Mouse (Mus musculus): Measurements from ENCODE around the gene Nr1d1. TPM values are rescaled to one million over a fixed set of nuclear protein-coding genes. Genes with fewer than 3 reads are reported as not detected.
A peak's percentile ranks its signal among the peaks of the same experiment; 100 is the strongest.

The Nr1d1 gene
- total and polyA plus RNA-seq, 3 experiments, result 2.0 to 5.6 TPM; not detected in 1

- TF ChIP-seq MXI1 (IDR thresholded peaks at IDR 0.05; ENCODE audit: low read depth, low read length) (no peak), ZNF384 (IDR thresholded peaks at IDR 0.05; ENCODE audit: low read depth, low read length) (no peak), ZC3H11A (IDR thresholded peaks at IDR 0.05; ENCODE audit: low read depth, low read length) (no peak), MEF2A (IDR thresholded peaks at IDR 0.05; ENCODE audit: extremely low read depth, insufficient replicate concordance, low read depth, low read length, poor library complexity, severe bottlenecking) (no peak), UBTF (IDR thresholded peaks at IDR 0.05; ENCODE audit: borderline replicate concordance, insufficient read depth, low read depth, low read length) (no peak), RCOR1 (IDR thresholded peaks at IDR 0.05; ENCODE audit: low read depth, low read length) (no peak), TCF12 (IDR thresholded peaks at IDR 0.05; ENCODE audit: low read depth, low read length) (no peak), BHLHE40 (IDR thresholded peaks at IDR 0.05; ENCODE audit: borderline replicate concordance, low read depth, low read length) (no peak), HCFC1 (IDR thresholded peaks at IDR 0.05; ENCODE audit: low read depth, low read length) (no peak), CHD2 (IDR thresholded peaks at IDR 0.05; ENCODE audit: low read length) (no peak), JUND (IDR thresholded peaks at IDR 0.05; ENCODE audit: low read depth, low read length) (no peak), CHD1 (IDR thresholded peaks at IDR 0.05; ENCODE audit: low read depth, low read length) (no peak), MAZ (IDR thresholded peaks at IDR 0.05; ENCODE audit: low read depth, low read length) (no peak), MAFK (IDR thresholded peaks at IDR 0.05; ENCODE audit: borderline replicate concordance, low read depth, low read length) (no peak), ETS1 (IDR thresholded peaks at IDR 0.05; ENCODE audit: low read depth, low read length) (no peak), POLR2A (IDR thresholded peaks at IDR 0.05; ENCODE audit: control insufficient read depth in 1 of 2, insufficient read depth in 1 of 2, low read depth in 1 of 2, low read length in 2 of 2, poor library complexity in 1 of 2) (no peak), CTCF (IDR thresholded peaks at IDR 0.05 in 2 of 3, conservative IDR thresholded peaks at IDR 0.05 in 1 of 3; ENCODE audit: control insufficient read depth in 1 of 3, insufficient read depth in 1 of 3, low read depth in 2 of 3, low read length in 3 of 3, poor library complexity in 1 of 3, severe bottlenecking in 1 of 3) (no peak), RAD21 (IDR thresholded peaks at IDR 0.05; ENCODE audit: low read depth, low read length) (no peak)
- Histone ChIP-seq H3K27ac (ENCODE audit: control insufficient read depth, low read depth, low read length) (no peak overlapping the region), H3K79me2 (ENCODE audit: control insufficient read depth, insufficient read depth, low read length, poor library complexity) (peaks cover 6% of the 10 kb centered on the region), H3K9me3 (replicated peaks; ENCODE audit: insufficient read depth, low read length) (no peaks in the 10 kb centered on the region), H3K9ac (ENCODE audit: control insufficient read depth, low read depth, low read length, poor library complexity, severe bottlenecking) (no peak overlapping the region), H3K27me3 (ENCODE audit: control insufficient read depth in 1 of 2, insufficient read depth in 2 of 2, low read length in 2 of 2) (no peaks in the 10 kb centered on the region), H3K4me3 (ENCODE audit: control insufficient read depth in 1 of 2, insufficient read depth in 1 of 2, low read depth in 2 of 2, low read length in 2 of 2) (no peak overlapping the region), H3K4me1 (ENCODE audit: control insufficient read depth in 1 of 2, insufficient read depth in 2 of 2, low read length in 2 of 2) (peaks cover 50 to 60% of the 10 kb centered on the region in 2 experiments), H3K36me3 (ENCODE audit: control insufficient read depth in 1 of 2, insufficient read depth in 2 of 2, low read length in 2 of 2) (peaks cover 0 to 44% of the 10 kb centered on the region in 2 experiments; a peak in 2 of 4 replicates)
- DNase-seq (ENCODE audit: low read depth, low spot score), result no peak
These were observed 25.4 kb downstream of the Nr1d1 start for GRCm38 (mm10) chr11:98749716-98750115.

GRCm38 (mm10) chr11:98748506-98749416, 26.4 kb downstream of the Nr1d1 start:
- H3K36me3 ChIP-seq (ENCODE audit: control insufficient read depth in 1 of 2, insufficient read depth in 2 of 2, low read length in 2 of 2), result peaks cover 0 to 39% of the 10 kb centered on the region in 2 experiments; a peak in 2 of 4 replicates
- peaks cover 42 to 51% of the 10 kb centered on the region in 2 experiments for H3K4me1 ChIP-seq (ENCODE audit: control insufficient read depth in 1 of 2, insufficient read depth in 2 of 2, low read length in 2 of 2)
- H3K27me3 ChIP-seq (ENCODE audit: control insufficient read depth in 1 of 2, insufficient read depth in 2 of 2, low read length in 2 of 2), result no peaks in the 10 kb centered on the region
- no peak overlapping the region for H3K4me3 ChIP-seq (ENCODE audit: control insufficient read depth in 1 of 2, insufficient read depth in 1 of 2, low read depth in 2 of 2, low read length in 2 of 2)
- TF ChIP-seq TAL1 (IDR thresholded peaks at IDR 0.05; ENCODE audit: low read length) (no peak), SIN3A (IDR thresholded peaks at IDR 0.05; ENCODE audit: low read length) (peak; percentile 27; the same call in 1 of the 2 replicates), CTCF (IDR thresholded peaks at IDR 0.05 in 2 of 3, conservative IDR thresholded peaks at IDR 0.05 in 1 of 3; ENCODE audit: control insufficient read depth in 1 of 3, insufficient read depth in 1 of 3, low read depth in 2 of 3, low read length in 3 of 3, poor library complexity in 1 of 3, severe bottlenecking in 1 of 3) (peak in 2 of 3 experiments; percentile 20 to 29; a peak in 3 of 6 replicates), ZMIZ1 (IDR thresholded peaks at IDR 0.05; ENCODE audit: low read depth, low read length) (no peak), ETS1 (IDR thresholded peaks at IDR 0.05; ENCODE audit: low read depth, low read length) (no peak), NRF1 (IDR thresholded peaks at IDR 0.05; ENCODE audit: insufficient read depth, low read depth, low read length, poor library complexity, severe bottlenecking) (no peak), MAZ (IDR thresholded peaks at IDR 0.05; ENCODE audit: low read depth, low read length) (0 out of 2 replicates have a peak, but pooled peaks have one; percentile 15), ELF1 (IDR thresholded peaks at IDR 0.05; ENCODE audit: low read depth, low read length) (0 out of 2 replicates have a peak, but pooled peaks have one; percentile 7), HCFC1 (IDR thresholded peaks at IDR 0.05; ENCODE audit: low read depth, low read length) (0 out of 2 replicates have a peak, but pooled peaks have one; percentile 25), ZNF384 (IDR thresholded peaks at IDR 0.05; ENCODE audit: low read depth, low read length) (no peak), USF2 (IDR thresholded peaks at IDR 0.05; ENCODE audit: borderline replicate concordance in 1 of 2, insufficient read depth in 1 of 2, low read depth in 1 of 2, low read length in 2 of 2) (no peak), BHLHE40 (IDR thresholded peaks at IDR 0.05; ENCODE audit: borderline replicate concordance, low read depth, low read length) (0 out of 2 replicates have a peak, but pooled peaks have one; percentile 24), MXI1 (IDR thresholded peaks at IDR 0.05; ENCODE audit: low read depth, low read length) (peak; percentile 38)
- peaks cover 6% of the 10 kb centered on the region for H3K79me2 ChIP-seq (ENCODE audit: control insufficient read depth, insufficient read depth, low read length, poor library complexity)
- no peak overlapping the region for H3K9ac ChIP-seq (ENCODE audit: control insufficient read depth, low read depth, low read length, poor library complexity, severe bottlenecking)
- H3K27ac ChIP-seq (ENCODE audit: control insufficient read depth, low read depth, low read length), result peak overlapping the region; percentile 72; the same call in 1 of the 2 replicates
- no peaks in the 10 kb centered on the region for H3K9me3 ChIP-seq (replicated peaks; ENCODE audit: insufficient read depth, low read length)
- DNase-seq (ENCODE audit: low read depth, low spot score), result peak; percentile 69

All from MEL (cell line).